Mouse (Mus musculus): ENCODE data around the gene Unc5c. TPM values are rescaled to one million over a fixed set of nuclear protein-coding genes. Genes with fewer than 3 reads are reported as not detected.

Gene Unc5c
- polyA plus RNA-seq, 1 experiment from 2014 or later, result 5.3 TPM

GRCm38 (mm10) chr3:141831135-141831534 is 366.1 kb downstream of the Unc5c start:
- Histone ChIP-seq H3K9me3 (ENCODE audit: control insufficient read depth, low read length) (no peaks in the 10 kb centered on the region), H3K27ac (ENCODE audit: low read depth, low read length) (no peak overlapping the region), H3K4me2 (ENCODE audit: low read depth, low read length, severe bottlenecking) (no peak overlapping the region), H3K27me3 (ENCODE audit: control insufficient read depth, insufficient read depth, low read length) (no peaks in the 10 kb centered on the region), H3K9ac (ENCODE audit: low read length) (no peak overlapping the region), H3K4me3 (ENCODE audit: low read depth, low read length) (no peak overlapping the region), H3K36me3 (ENCODE audit: control insufficient read depth, insufficient read depth, low read length) (no peaks in the 10 kb centered on the region), H3K4me1 (replicated peaks; ENCODE audit: control insufficient read depth, insufficient read depth, low read length) (no peaks in the 10 kb centered on the region)
- WGBS, result 29% methylated on average over 3 of the region's 3 CpGs
- peak; percentile 71 for DNase-seq (ENCODE audit: low spot score)
- ATAC-seq (replicated peaks; ENCODE audit: low FRiP score), result peak; percentile 83

DNA sequence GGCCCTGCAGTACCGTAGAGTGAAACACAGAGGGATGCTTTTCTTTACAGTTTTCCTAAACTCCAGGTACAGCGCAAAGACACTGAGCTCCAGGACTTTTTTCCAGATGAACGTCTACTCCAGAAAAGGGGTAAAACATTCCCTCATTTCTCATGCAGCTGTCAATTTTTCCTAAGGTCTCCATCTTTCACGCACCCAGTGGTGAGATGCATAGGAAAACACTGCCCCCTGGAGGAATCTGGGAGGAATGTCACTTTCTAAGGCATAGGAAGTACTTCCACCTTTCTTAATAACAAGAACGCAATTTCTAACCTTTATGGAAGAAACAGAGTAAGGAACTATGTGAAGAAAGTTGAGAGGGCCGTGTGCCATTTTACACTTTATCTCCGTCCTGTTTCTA is 373.8 kb downstream of the Unc5c start:
- Histone ChIP-seq H3K36me3 (ENCODE audit: control insufficient read depth, insufficient read depth, low read length) (no peaks in the 10 kb centered on the region), H3K27me3 (ENCODE audit: control insufficient read depth, insufficient read depth, low read length) (no peaks in the 10 kb centered on the region), H3K4me2 (ENCODE audit: low read depth, low read length, severe bottlenecking) (no peak overlapping the region), H3K4me3 (ENCODE audit: low read depth, low read length) (no peak overlapping the region), H3K4me1 (replicated peaks; ENCODE audit: control insufficient read depth, insufficient read depth, low read length) (no peaks in the 10 kb centered on the region), H3K9me3 (ENCODE audit: control insufficient read depth, low read length) (no peaks in the 10 kb centered on the region), H3K27ac (ENCODE audit: low read depth, low read length) (no peak overlapping the region), H3K9ac (ENCODE audit: low read length) (no peak overlapping the region)
- DNase-seq (ENCODE audit: low spot score), result no peak
- peak; percentile 65; the same call in 1 of the 2 replicates for ATAC-seq (replicated peaks; ENCODE audit: low FRiP score)
- 43% methylated on average over 7 of the region's 7 CpGs for WGBS

GRCm38 (mm10) chr3:141849206-141849605 is 384.2 kb downstream of the Unc5c start:
- H3K36me3 ChIP-seq (ENCODE audit: control insufficient read depth, insufficient read depth, low read length), result no peaks in the 10 kb centered on the region
- DNase-seq (ENCODE audit: low spot score) (no peak), ATAC-seq (replicated peaks; ENCODE audit: low FRiP score) (no peak)
- H3K4me1 ChIP-seq (replicated peaks; ENCODE audit: control insufficient read depth, insufficient read depth, low read length), result no peaks in the 10 kb centered on the region
- H3K4me2 ChIP-seq (ENCODE audit: low read depth, low read length, severe bottlenecking), result no peak overlapping the region
- H3K9me3 ChIP-seq (ENCODE audit: control insufficient read depth, low read length), result no peaks in the 10 kb centered on the region
- no peaks in the 10 kb centered on the region for H3K27me3 ChIP-seq (ENCODE audit: control insufficient read depth, insufficient read depth, low read length)
- H3K4me3 ChIP-seq (ENCODE audit: low read depth, low read length), result no peak overlapping the region
- no peak overlapping the region for H3K9ac ChIP-seq (ENCODE audit: low read length)
- no peak overlapping the region for H3K27ac ChIP-seq (ENCODE audit: low read depth, low read length)
- WGBS, result 26% methylated on average over 1 of the region's 1 CpGs

- WGBS, result 78% methylated on average over 7 of the region's 7 CpGs
- H3K4me3 ChIP-seq (ENCODE audit: low read depth, low read length), result no peak overlapping the region
- no peak overlapping the region for H3K27ac ChIP-seq (ENCODE audit: low read depth, low read length)
- H3K27me3 ChIP-seq (ENCODE audit: control insufficient read depth, insufficient read depth, low read length), result no peaks in the 10 kb centered on the region
- H3K36me3 ChIP-seq (ENCODE audit: control insufficient read depth, insufficient read depth, low read length), result no peaks in the 10 kb centered on the region
- no peak overlapping the region for H3K4me2 ChIP-seq (ENCODE audit: low read depth, low read length, severe bottlenecking)
- no peaks in the 10 kb centered on the region for H3K9me3 ChIP-seq (ENCODE audit: control insufficient read depth, low read length)
- no peak for DNase-seq (ENCODE audit: low spot score)
- ATAC-seq (replicated peaks; ENCODE audit: low FRiP score), result no peak
- H3K4me1 ChIP-seq (replicated peaks; ENCODE audit: control insufficient read depth, insufficient read depth, low read length), result no peaks in the 10 kb centered on the region
- no peak overlapping the region for H3K9ac ChIP-seq (ENCODE audit: low read length)
Observed at GRCm38 (mm10) chr3:141850141-141850540, 385.1 kb downstream of the Unc5c start.

GRCm38 (mm10) chr3:141854339-141854738 is 389.3 kb downstream of the Unc5c start:
- H3K27ac ChIP-seq (ENCODE audit: low read depth, low read length), result no peak overlapping the region
- ATAC-seq (replicated peaks; ENCODE audit: low FRiP score) (no peak), DNase-seq (ENCODE audit: low spot score) (no peak)
- H3K4me1 ChIP-seq (replicated peaks; ENCODE audit: control insufficient read depth, insufficient read depth, low read length), result no peaks in the 10 kb centered on the region
- WGBS, result 82% methylated on average over 4 of the region's 4 CpGs
- no peaks in the 10 kb centered on the region for H3K27me3 ChIP-seq (ENCODE audit: control insufficient read depth, insufficient read depth, low read length)
- H3K4me2 ChIP-seq (ENCODE audit: low read depth, low read length, severe bottlenecking), result no peak overlapping the region
- no peaks in the 10 kb centered on the region; the same call in 1 of the 2 replicates for H3K36me3 ChIP-seq (ENCODE audit: control insufficient read depth, insufficient read depth, low read length)
- no peaks in the 10 kb centered on the region for H3K9me3 ChIP-seq (ENCODE audit: control insufficient read depth, low read length)
- no peak overlapping the region for H3K4me3 ChIP-seq (ENCODE audit: low read depth, low read length)
- H3K9ac ChIP-seq (ENCODE audit: low read length), result no peak overlapping the region

- 95% methylated on average over 8 of the region's 8 CpGs for WGBS
- DNase-seq (ENCODE audit: low spot score), result no peak
- H3K4me2 ChIP-seq (ENCODE audit: low read depth, low read length, severe bottlenecking), result no peak overlapping the region
- H3K27ac ChIP-seq (ENCODE audit: low read depth, low read length), result no peak overlapping the region
- no peaks in the 10 kb centered on the region for H3K27me3 ChIP-seq (ENCODE audit: control insufficient read depth, insufficient read depth, low read length)
- no peak overlapping the region for H3K9ac ChIP-seq (ENCODE audit: low read length)
- ATAC-seq (replicated peaks; ENCODE audit: low FRiP score), result no peak
- no peaks in the 10 kb centered on the region for H3K9me3 ChIP-seq (ENCODE audit: control insufficient read depth, low read length)
- no peaks in the 10 kb centered on the region for H3K4me1 ChIP-seq (replicated peaks; ENCODE audit: control insufficient read depth, insufficient read depth, low read length)
- H3K36me3 ChIP-seq (ENCODE audit: control insufficient read depth, insufficient read depth, low read length), result no peaks in the 10 kb centered on the region; the same call in 1 of the 2 replicates
- no peak overlapping the region for H3K4me3 ChIP-seq (ENCODE audit: low read depth, low read length)
Observed at GRCm38 (mm10) chr3:141857123-141857522, 392.1 kb downstream of the Unc5c start.

DNA sequence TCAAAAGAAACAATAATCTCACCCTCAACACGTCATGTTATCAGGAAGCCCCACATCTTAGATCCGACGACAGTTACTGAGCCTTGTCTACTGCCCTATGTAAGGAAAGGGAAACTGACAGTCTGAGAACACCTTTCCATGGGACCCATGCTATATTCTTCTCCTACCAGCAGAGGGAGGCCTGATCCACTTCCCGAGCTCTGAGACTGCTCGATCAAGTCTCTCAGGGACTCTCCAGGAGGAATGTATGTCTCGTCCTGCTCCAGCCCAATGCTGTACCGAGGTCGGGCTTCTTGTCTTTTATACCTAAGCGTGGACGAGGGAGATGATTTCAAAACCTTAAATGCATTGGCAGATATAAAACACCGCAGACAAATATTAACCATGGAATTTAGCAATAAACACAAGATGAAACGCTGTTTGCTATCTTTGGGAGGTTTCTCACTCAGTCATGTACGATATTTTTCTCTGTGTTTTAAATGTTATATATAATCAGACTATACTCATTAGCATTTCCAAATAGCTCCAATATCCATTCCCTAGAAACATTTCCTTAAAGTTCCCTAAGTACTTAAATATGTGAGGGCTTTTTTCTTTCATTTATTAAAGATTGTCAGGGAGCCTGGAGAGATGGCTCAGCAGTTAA is 397.9 kb downstream of the Unc5c start:
- Histone ChIP-seq H3K9ac (ENCODE audit: low read length) (no peak overlapping the region), H3K27ac (ENCODE audit: low read depth, low read length) (no peak overlapping the region), H3K36me3 (ENCODE audit: control insufficient read depth, insufficient read depth, low read length) (no peaks in the 10 kb centered on the region), H3K4me1 (replicated peaks; ENCODE audit: control insufficient read depth, insufficient read depth, low read length) (no peaks in the 10 kb centered on the region), H3K4me3 (ENCODE audit: low read depth, low read length) (no peak overlapping the region), H3K4me2 (ENCODE audit: low read depth, low read length, severe bottlenecking) (no peak overlapping the region), H3K9me3 (ENCODE audit: control insufficient read depth, low read length) (no peaks in the 10 kb centered on the region), H3K27me3 (ENCODE audit: control insufficient read depth, insufficient read depth, low read length) (no peaks in the 10 kb centered on the region)
- ATAC-seq (replicated peaks; ENCODE audit: low FRiP score) (peak; percentile 90), DNase-seq (ENCODE audit: low spot score) (peak; percentile 75)
- 23% methylated on average over 13 of the region's 13 CpGs for WGBS

DNA sequence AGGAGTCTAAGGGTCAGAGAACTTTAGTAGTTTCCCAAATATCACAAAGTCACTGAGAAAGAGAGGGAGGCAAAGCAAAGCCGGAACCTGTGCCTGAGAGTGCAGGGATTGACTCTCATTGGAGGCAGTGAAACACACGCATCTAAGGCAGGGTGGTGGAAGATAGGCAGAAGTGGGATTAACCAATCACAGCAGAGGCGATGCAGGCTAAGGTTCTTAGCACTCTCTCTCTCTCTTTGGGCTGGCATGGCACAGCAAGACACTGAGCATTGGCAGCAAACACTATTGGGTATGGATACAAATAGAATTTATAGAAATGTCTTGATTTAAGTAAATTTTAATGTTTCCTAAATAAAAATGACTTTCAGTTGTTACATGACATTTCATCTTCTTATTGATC is 406.8 kb downstream of the Unc5c start:
- H3K27ac ChIP-seq (ENCODE audit: low read depth, low read length), result no peak overlapping the region
- 0 out of 2 replicates have a peak, but pooled peaks cover 2% of the 10 kb centered on the region for H3K4me1 ChIP-seq (replicated peaks; ENCODE audit: control insufficient read depth, insufficient read depth, low read length)
- no peaks in the 10 kb centered on the region for H3K27me3 ChIP-seq (ENCODE audit: control insufficient read depth, insufficient read depth, low read length)
- no peak for DNase-seq (ENCODE audit: low spot score)
- H3K9me3 ChIP-seq (ENCODE audit: control insufficient read depth, low read length), result no peaks in the 10 kb centered on the region
- H3K36me3 ChIP-seq (ENCODE audit: control insufficient read depth, insufficient read depth, low read length), result no peaks in the 10 kb centered on the region
- no peak overlapping the region for H3K4me3 ChIP-seq (ENCODE audit: low read depth, low read length)
- H3K4me2 ChIP-seq (ENCODE audit: low read depth, low read length, severe bottlenecking), result no peak overlapping the region
- no peak overlapping the region for H3K9ac ChIP-seq (ENCODE audit: low read length)
- WGBS, result 84% methylated on average over 3 of the region's 3 CpGs
- ATAC-seq (replicated peaks; ENCODE audit: low FRiP score), result no peak

Measured in forebrain, embryonic 11.5 days (tissue).